In genomic region chr8:47931371-47931770, GRCm38 (mm10) we compare ENCODE assay signal across 18 mouse cellular contexts. TPM values are rescaled to one million over a fixed set of nuclear protein-coding genes. Genes with fewer than 3 reads are reported as not detected.
A peak's percentile ranks its signal among the peaks of the same experiment; 100 is the strongest.
DNase-seq lines count a peak whose midpoint lies in the region; ATAC-seq and TF ChIP-seq lines count a peak whose summit lies in the region.
"Had no signal": no experiment of that assay in that cellular context is flagged by ENCODE, and none has a peak within 500 bp of the region (broad histone marks: within the 10 kb centered on the region; RNA-seq: fewer than 3 reads in every experiment).

No protein-coding gene starts in this region.

- no peak overlapping the region for H3K4me3 ChIP-seq in hindbrain, embryonic 10.5 days
- no peak overlapping the region for H3K4me3 ChIP-seq in hindbrain, embryonic 12.5 days
- H3K4me3 ChIP-seq in layer of hippocampus, adult 2 months, result no peak overlapping the region
- H3K4me3 ChIP-seq in stomach, embryonic 16.5 days (replicated peaks; ENCODE audit: low read length), result no peak overlapping the region
- H3K4me3 ChIP-seq in stomach, postnatal 0 days (ENCODE audit: low read depth, low read length), result no peak overlapping the region
- H3K4me3 ChIP-seq in embryonic fibroblast, embryonic 13.5 days (ENCODE audit: insufficient read depth, low read length), result no peak overlapping the region
- H3K4me3 ChIP-seq: forebrain, embryonic 10.5 days; limb, embryonic 12.5 days had no signal

- H3K9me3 ChIP-seq in hindbrain, embryonic 10.5 days, result no peaks in the 10 kb centered on the region
- no peaks in the 10 kb centered on the region for H3K9me3 ChIP-seq in hindbrain, embryonic 12.5 days (replicated peaks)
- no peaks in the 10 kb centered on the region for H3K9me3 ChIP-seq in stomach, embryonic 16.5 days (replicated peaks; ENCODE audit: control insufficient read depth, low read length)
- no peaks in the 10 kb centered on the region for H3K9me3 ChIP-seq in stomach, postnatal 0 days (ENCODE audit: control insufficient read depth, low read length)
- H3K9me3 ChIP-seq: forebrain, embryonic 10.5 days; limb, embryonic 12.5 days had no signal

- TF ChIP-seq CTCF in layer of hippocampus, adult 2 months (conservative IDR thresholded peaks at IDR 0.05), result no peak
- TF ChIP-seq CTCF in stomach, postnatal 0 days (IDR thresholded peaks at IDR 0.05; ENCODE audit: low read depth), result no peak
- no peak for TF ChIP-seq CTCF in embryonic fibroblast, embryonic 13.5 days (IDR thresholded peaks at IDR 0.05; ENCODE audit: borderline replicate concordance, insufficient read depth, low read length)

- 86% methylated on average over 7 of the region's 7 CpGs for WGBS in hindbrain, embryonic 10.5 days
- WGBS in hindbrain, embryonic 12.5 days, result 80% methylated on average over 7 of the region's 7 CpGs
- 68% methylated on average over 7 of the region's 7 CpGs for WGBS in stomach, embryonic 16.5 days
- WGBS in stomach, postnatal 0 days, result 62% methylated on average over 7 of the region's 7 CpGs

- no peaks in the 10 kb centered on the region for H3K36me3 ChIP-seq in hindbrain, embryonic 10.5 days
- no peaks in the 10 kb centered on the region for H3K36me3 ChIP-seq in hindbrain, embryonic 12.5 days
- H3K36me3 ChIP-seq in stomach, embryonic 16.5 days (ENCODE audit: control insufficient read depth, insufficient read depth, low read length), result no peaks in the 10 kb centered on the region
- H3K36me3 ChIP-seq in stomach, postnatal 0 days (ENCODE audit: control insufficient read depth, insufficient read depth, low read length), result no peaks in the 10 kb centered on the region
- H3K36me3 ChIP-seq: forebrain, embryonic 10.5 days; limb, embryonic 12.5 days had no signal

- H3K4me1 ChIP-seq in hindbrain, embryonic 10.5 days (replicated peaks), result peaks cover 35% of the 10 kb centered on the region
- H3K4me1 ChIP-seq in hindbrain, embryonic 12.5 days, result peaks cover 29% of the 10 kb centered on the region
- peaks cover 26% of the 10 kb centered on the region for H3K4me1 ChIP-seq in stomach, embryonic 16.5 days (ENCODE audit: control insufficient read depth, insufficient read depth, low read length)
- H3K4me1 ChIP-seq in stomach, postnatal 0 days (replicated peaks; ENCODE audit: control insufficient read depth, insufficient read depth), result peaks cover 4% of the 10 kb centered on the region
- H3K4me1 ChIP-seq in embryonic fibroblast, embryonic 13.5 days (ENCODE audit: control insufficient read depth, insufficient read depth, low read length), result peaks cover 35% of the 10 kb centered on the region

- no peak for DNase-seq in hindbrain, embryonic 10.5 days (ENCODE audit: low spot score)
- DNase-seq in layer of hippocampus, adult 2 months (ENCODE audit: low spot score in 2 of 2), result no peak
- DNase-seq in layer of hippocampus, postnatal 10 days (ENCODE audit: low spot score in 2 of 2), result no peak
- DNase-seq in stomach, postnatal 0 days (ENCODE audit: low spot score), result no peak
- DNase-seq in ovary, postnatal 10 days (ENCODE audit: low spot score), result no peak
- DNase-seq: adrenal gland, adult 8-10 months; cerebellum, adult 2 months; cerebellum, postnatal 36 days; liver, postnatal 0 days; thymus, postnatal 25 days had no signal

- no peaks in the 10 kb centered on the region for H3K27me3 ChIP-seq in hindbrain, embryonic 10.5 days (ENCODE audit: insufficient read depth, poor library complexity, severe bottlenecking)
- no peaks in the 10 kb centered on the region for H3K27me3 ChIP-seq in hindbrain, embryonic 12.5 days
- no peaks in the 10 kb centered on the region for H3K27me3 ChIP-seq in stomach, embryonic 16.5 days (ENCODE audit: control insufficient read depth, insufficient read depth, low read length)
- H3K27me3 ChIP-seq in stomach, postnatal 0 days (ENCODE audit: control insufficient read depth, insufficient read depth, low read length), result no peaks in the 10 kb centered on the region
- H3K27me3 ChIP-seq: limb, embryonic 12.5 days had no signal

- H3K9ac ChIP-seq in hindbrain, embryonic 12.5 days, result no peak overlapping the region
- 0 out of 2 replicates have a peak overlapping the region, but pooled peaks have one; percentile 46 for H3K9ac ChIP-seq in stomach, embryonic 16.5 days (ENCODE audit: low read length)
- H3K9ac ChIP-seq in stomach, postnatal 0 days (ENCODE audit: low read length), result no peak overlapping the region
- H3K9ac ChIP-seq: limb, embryonic 12.5 days; liver, postnatal 0 days had no signal

- TF ChIP-seq POLR2A in embryonic fibroblast, embryonic 13.5 days (IDR thresholded peaks at IDR 0.05; ENCODE audit: low read depth, low read length), result no peak

- H3K27ac ChIP-seq in hindbrain, embryonic 10.5 days, result peak overlapping the region; percentile 36; the same call in 1 of the 2 replicates
- H3K27ac ChIP-seq in hindbrain, embryonic 12.5 days, result no peak overlapping the region
- H3K27ac ChIP-seq in layer of hippocampus, adult 2 months, result peak overlapping the region; percentile 59
- H3K27ac ChIP-seq in stomach, embryonic 16.5 days (ENCODE audit: low read length), result no peak overlapping the region
- no peak overlapping the region for H3K27ac ChIP-seq in stomach, postnatal 0 days (replicated peaks)
- peak overlapping the region; percentile 28 for H3K27ac ChIP-seq in embryonic fibroblast, embryonic 13.5 days (ENCODE audit: insufficient read depth, low read length)
- H3K27ac ChIP-seq: hindbrain, postnatal 0 days; macrophage had no signal

- ATAC-seq in hindbrain, embryonic 12.5 days (ENCODE audit: low FRiP score), result no peak
- no peak for ATAC-seq in stomach, embryonic 16.5 days (ENCODE audit: insufficient read depth, low FRiP score)
- ATAC-seq in stomach, postnatal 0 days (ENCODE audit: low FRiP score, low TSS enrichment), result no peak
- ATAC-seq: activated CD4-positive, CD25-positive, alpha-beta regulatory T cell, adult 4 months had no signal

- no peak for TF ChIP-seq EP300 in stomach, postnatal 0 days (optimal IDR thresholded peaks at IDR 0.05)

- H3K4me2 ChIP-seq in hindbrain, embryonic 12.5 days (replicated peaks), result no peak overlapping the region
- H3K4me2 ChIP-seq in stomach, embryonic 16.5 days (ENCODE audit: low read depth, low read length), result no peak overlapping the region
- no peak overlapping the region for H3K4me2 ChIP-seq in stomach, postnatal 0 days (replicated peaks; ENCODE audit: low read depth)

RNA-seq across cellular contexts. Expression of gene Wwc2, which starts 59.4 kb away (rescaled TPM):
- 10.0 and 10.1 TPM in 2 replicates for polyA plus RNA-seq in hindbrain, embryonic 10.5 days (2016; fragmentation: Nextera tagmentation; extraction: Ambion mirVana)
- polyA plus RNA-seq in hindbrain, embryonic 12.5 days (2016; fragmentation: Nextera tagmentation; extraction: Ambion mirVana), result 15.3 and 15.7 TPM in 2 replicates
- total RNA-seq in layer of hippocampus, adult 2 months (2021), result 10 to 100 TPM; 27.0 to 28.2 TPM
- total RNA-seq in layer of hippocampus, postnatal 10 days (2021), result 10 to 100 TPM; 26.6 to 29.1 TPM
- 7.2 and 8.0 TPM in 2 replicates for polyA plus RNA-seq in stomach, embryonic 16.5 days (2015; fragmentation: Nextera tagmentation; extraction: Ambion mirVana)
- polyA plus RNA-seq in stomach, postnatal 0 days (2015; fragmentation: Nextera tagmentation; extraction: Ambion mirVana), result 5.1 and 5.3 TPM in 2 replicates
- 41.4 and 52.9 TPM in 2 replicates for polyA plus RNA-seq in embryonic fibroblast, embryonic 13.5 days (2011; ENCODE audit: insufficient read length, low read depth, missing spikeins)

Comparison
In these comparisons a context has a peak if more than half of its experiments do, and no peak if none do; other contexts are left out.
1. H3K27ac ChIP-seq: peak in hindbrain, embryonic 10.5 days (single experiment), layer of hippocampus, adult 2 months (single experiment) and embryonic fibroblast, embryonic 13.5 days (single experiment); none in hindbrain, embryonic 12.5 days (single experiment), stomach, embryonic 16.5 days (single experiment) and stomach, postnatal 0 days (single experiment).